Mouse (Mus musculus) midbrain, embryonic 11.5 days (tissue): ENCODE results near the gene Ypel3. TPM values are rescaled to one million over a fixed set of nuclear protein-coding genes. Genes with fewer than 3 reads are reported as not detected.

Experiments
- ATAC-seq: fragments of 200-750 bp; cut with Nextera tagmentation; 2 replicates; pipeline ENCODE4 v1.8.0; 2017; ENCODE audit warnings: moderate TSS enrichment, moderate library complexity; ENCODE audit not compliant: low FRiP score
- DNase-seq: peaks from one replicate; pipeline ENCODE4 v3.0.0; 2015; ENCODE audit warnings: low spot score; ENCODE audit errors: missing footprints
- H3K27ac ChIP-seq: fragments of 300-500 bp; sonication (generic); 2 replicates; pipeline ENCODE4 v1.5.1; 2014; ENCODE audit warnings: low read depth, low read length
- H3K27me3 ChIP-seq: fragments of 300-500 bp; sonication (generic); 2 replicates; pipeline ENCODE4 v1.6.1; 2014; ENCODE audit warnings: mild to moderate bottlenecking, low read length, moderate library complexity, mixed read lengths; ENCODE audit not compliant: control insufficient read depth, insufficient read depth
- H3K36me3 ChIP-seq: fragments of 300-500 bp; sonication (generic); 2 replicates; pipeline ENCODE4 v1.6.1; 2014; ENCODE audit warnings: mild to moderate bottlenecking, low read length, moderate library complexity, mixed read lengths; ENCODE audit not compliant: control insufficient read depth, insufficient read depth
- H3K4me1 ChIP-seq: fragments of 300-500 bp; sonication (generic); 2 replicates; pipeline ENCODE4 v1.6.1; 2014; ENCODE audit warnings: low read length; ENCODE audit not compliant: control insufficient read depth, insufficient read depth
- H3K4me2 ChIP-seq: fragments of 300-500 bp; sonication (generic); 2 replicates; pipeline ENCODE4 v1.6.1; 2014; ENCODE audit warnings: mild to moderate bottlenecking, moderate library complexity
- H3K4me3 ChIP-seq: fragments of 300-500 bp; sonication (generic); 2 replicates; pipeline ENCODE4 v1.5.1; 2014; ENCODE audit warnings: low read depth, low read length
- H3K9ac ChIP-seq: fragments of 300-500 bp; sonication (generic); 2 replicates; pipeline ENCODE4 v1.6.1; 2014; ENCODE audit warnings: low read length
- H3K9me3 ChIP-seq: fragments of 300-500 bp; sonication (generic); 2 replicates; pipeline ENCODE4 v1.6.1; 2016; ENCODE audit warnings: low read length; ENCODE audit not compliant: control insufficient read depth
- WGBS: fragments of 180-500 bp; shearing (Covaris S2); extraction: QIAGEN DNeasy Blood & Tissue Kit; methylation state at CpG from one replicate; pipeline ENCODE4 v1.1.7; 2014; 5-methylcytosine and 5-hydroxymethylcytosine counted together
- polyA plus RNA-seq: library from polyadenylated mRNA; unstranded; fragments of >200 nt; fragmentation: Nextera tagmentation; extraction: Ambion mirVana; gene quantifications from 2 replicates; pipeline ENCODE4 v1.2.1, GENCODE M21; 2014

Gene Ypel3
- polyA plus RNA-seq, 1 experiment from 2014 or later, result 91.5 TPM

DNA sequence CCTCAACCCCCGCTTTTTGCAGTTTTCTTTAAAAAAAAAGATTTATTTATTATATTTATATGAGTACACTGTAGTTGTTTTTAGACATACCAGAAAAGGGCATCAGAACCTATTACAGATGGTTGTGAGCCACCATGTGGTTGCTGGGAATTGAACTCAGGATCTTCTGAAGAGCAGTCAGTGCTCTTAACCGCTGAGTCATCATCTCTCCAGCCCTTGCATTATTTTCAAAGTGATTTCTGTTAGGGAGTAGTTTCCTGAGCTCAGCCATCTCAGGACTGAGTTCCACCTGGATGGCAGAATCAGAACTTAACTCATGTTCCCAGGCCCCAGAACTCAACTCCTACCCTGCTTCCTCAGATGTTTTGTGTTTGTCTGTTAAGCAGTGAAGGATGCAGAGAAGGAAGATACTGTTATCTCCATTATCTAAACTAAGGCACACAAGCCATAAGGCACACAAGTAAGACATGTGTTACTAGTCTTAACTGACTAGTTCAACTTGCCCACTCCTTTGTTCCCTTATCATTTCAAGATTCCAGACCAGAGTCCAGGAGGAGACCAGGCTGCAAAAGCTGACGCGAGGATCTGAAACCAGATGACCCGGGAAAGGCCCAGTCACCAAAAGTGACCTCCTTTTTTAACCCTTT, 33.1 kb downstream of the Ypel3 start:
- no peaks in the 10 kb centered on the region for H3K36me3 ChIP-seq
- H3K4me2 ChIP-seq, result peak overlapping the region; percentile 87; the same call in 1 of the 2 replicates
- no peaks in the 10 kb centered on the region for H3K9me3 ChIP-seq
- WGBS, result 74% methylated on average over 5 of the region's 5 CpGs
- H3K27ac ChIP-seq, result no peak overlapping the region
- peak; percentile 84 for DNase-seq
- H3K27me3 ChIP-seq, result no peaks in the 10 kb centered on the region
- H3K9ac ChIP-seq, result peak overlapping the region; percentile 88
- ATAC-seq, result no peak
- H3K4me1 ChIP-seq, result peaks cover 15% of the 10 kb centered on the region
- no peak overlapping the region for H3K4me3 ChIP-seq

- Histone ChIP-seq H3K9ac (no peak overlapping the region), H3K4me1 (no peaks in the 10 kb centered on the region), H3K4me2 (no peak overlapping the region), H3K9me3 (no peaks in the 10 kb centered on the region), H3K27me3 (no peaks in the 10 kb centered on the region; the same call in 1 of the 2 replicates), H3K36me3 (no peaks in the 10 kb centered on the region), H3K27ac (no peak overlapping the region), H3K4me3 (no peak overlapping the region)
- 62% methylated on average over 8 of the region's 8 CpGs for WGBS
- DNase-seq (no peak), ATAC-seq (no peak)
Measured at GRCm38 (mm10) chr7:126815726-126816222, 39.0 kb downstream of the Ypel3 start.

DNA sequence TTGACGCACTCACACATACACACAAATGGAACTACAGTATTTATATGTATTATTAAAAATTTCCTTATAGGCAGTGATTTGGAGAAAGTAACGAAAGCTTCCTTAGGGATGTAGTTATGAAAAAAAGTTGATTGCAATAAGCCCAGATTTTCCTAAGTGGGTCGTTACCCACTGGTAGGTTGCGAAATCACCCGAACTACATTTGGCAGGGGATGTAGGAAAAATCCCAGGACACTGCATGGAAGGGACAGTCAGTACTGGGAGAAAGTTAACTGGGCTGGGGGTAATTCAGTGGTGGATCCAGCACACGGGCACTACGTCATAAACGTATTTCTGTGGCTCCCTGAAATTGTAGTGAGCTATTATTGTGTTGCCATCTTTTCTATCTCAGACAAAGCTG, 39.7 kb downstream of the Ypel3 start:
- H3K4me1 ChIP-seq, result no peaks in the 10 kb centered on the region
- 94% methylated on average over 8 of the region's 8 CpGs for WGBS
- DNase-seq, result no peak
- H3K9me3 ChIP-seq, result no peaks in the 10 kb centered on the region
- ATAC-seq, result no peak
- no peaks in the 10 kb centered on the region for H3K36me3 ChIP-seq
- no peak overlapping the region for H3K9ac ChIP-seq
- no peak overlapping the region for H3K4me3 ChIP-seq
- no peak overlapping the region for H3K4me2 ChIP-seq
- H3K27me3 ChIP-seq, result no peaks in the 10 kb centered on the region; the same call in 1 of the 2 replicates
- no peak overlapping the region for H3K27ac ChIP-seq

DNA sequence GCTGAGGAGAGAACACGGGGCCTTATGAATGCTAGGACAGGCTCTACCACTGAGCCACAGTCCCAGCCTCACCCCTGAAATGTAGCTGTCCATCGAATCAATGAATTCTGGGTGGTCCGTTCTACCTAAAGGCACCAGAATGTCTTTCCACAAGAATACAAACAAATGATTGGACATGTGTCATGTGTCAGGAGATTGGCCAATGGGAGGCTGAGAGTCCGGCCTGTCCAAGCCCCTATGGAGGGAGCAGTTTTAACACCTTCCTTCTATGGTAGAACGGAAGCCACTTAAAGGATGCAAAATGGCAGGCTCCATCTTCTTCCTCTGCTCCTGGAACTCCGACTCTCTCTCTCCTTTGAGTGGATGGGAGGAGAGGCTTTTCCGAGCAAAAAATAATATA, 40.8 kb downstream of the Ypel3 start:
- no peak overlapping the region for H3K4me3 ChIP-seq
- no peaks in the 10 kb centered on the region for H3K36me3 ChIP-seq
- H3K27ac ChIP-seq, result no peak overlapping the region
- H3K9ac ChIP-seq, result no peak overlapping the region
- H3K4me2 ChIP-seq, result no peak overlapping the region
- DNase-seq (no peak), ATAC-seq (no peak)
- peaks cover 2% of the 10 kb centered on the region for H3K27me3 ChIP-seq
- no peaks in the 10 kb centered on the region for H3K9me3 ChIP-seq
- peaks cover 6% of the 10 kb centered on the region for H3K4me1 ChIP-seq
- 83% methylated on average over 7 of the region's 7 CpGs for WGBS

DNA sequence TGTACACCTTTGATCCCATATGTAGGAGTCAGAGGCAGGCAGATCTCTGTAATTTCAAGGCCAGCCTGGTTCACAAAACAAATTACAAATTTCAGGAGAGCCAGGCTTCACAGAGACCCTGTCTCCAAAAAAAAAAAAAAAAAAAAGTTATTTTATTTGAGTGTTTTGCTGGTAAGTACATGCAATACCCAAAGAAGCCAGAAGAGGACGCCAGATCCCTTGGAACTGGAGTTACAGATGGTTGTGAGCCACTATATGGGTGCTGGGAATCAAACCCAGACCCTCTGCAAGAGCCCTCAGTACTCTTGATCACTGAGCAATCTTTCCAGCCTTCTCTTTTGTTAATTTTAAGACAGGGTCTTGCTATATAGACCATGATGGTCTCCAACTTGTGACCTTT, 42.1 kb downstream of the Ypel3 start:
- H3K36me3 ChIP-seq, result no peaks in the 10 kb centered on the region
- WGBS, result 32% methylated on average over 1 of the region's 1 CpGs
- H3K27me3 ChIP-seq, result peaks cover 2% of the 10 kb centered on the region
- ATAC-seq (no peak), DNase-seq (peak; percentile 45)
- no peak overlapping the region for H3K4me2 ChIP-seq
- H3K27ac ChIP-seq, result no peak overlapping the region
- no peaks in the 10 kb centered on the region for H3K9me3 ChIP-seq
- peaks cover 11% of the 10 kb centered on the region for H3K4me1 ChIP-seq
- no peak overlapping the region for H3K4me3 ChIP-seq
- no peak overlapping the region for H3K9ac ChIP-seq

DNA sequence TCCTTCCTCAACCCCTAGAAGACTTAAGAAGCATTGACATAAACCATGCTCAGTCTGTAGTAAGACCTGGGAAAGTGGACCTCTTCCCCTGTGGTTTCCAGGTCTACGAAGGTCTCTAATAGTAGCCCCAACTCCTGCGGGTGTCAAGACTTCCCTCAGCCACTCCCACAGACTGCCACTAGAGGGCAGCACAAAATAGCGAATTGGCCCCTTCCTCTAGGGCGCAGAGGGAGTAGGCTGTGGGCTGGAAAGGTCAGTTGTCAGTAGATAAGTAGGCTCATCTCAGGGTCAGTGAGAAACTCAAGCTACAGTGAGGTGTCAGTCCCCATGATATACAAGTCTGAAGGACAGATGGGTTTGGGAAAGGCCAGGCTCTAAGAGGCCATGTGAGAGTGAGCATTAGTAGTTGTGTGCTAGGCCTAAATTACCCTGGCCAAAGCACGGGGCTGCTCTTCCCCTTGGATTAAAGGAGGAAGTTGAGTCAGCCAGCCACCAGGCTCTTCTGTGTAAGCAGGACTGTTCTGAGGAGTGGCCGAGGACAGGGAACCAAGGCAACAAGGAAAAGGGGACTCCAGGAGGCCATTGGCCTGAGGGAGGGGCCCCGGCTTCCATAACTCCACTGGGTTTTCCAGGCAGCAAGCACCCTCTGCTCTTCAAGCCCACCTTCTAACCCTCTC, 45.2 kb downstream of the Ypel3 start:
- no peaks in the 10 kb centered on the region for H3K36me3 ChIP-seq
- no peak overlapping the region for H3K4me3 ChIP-seq
- peak overlapping the region; percentile 73 for H3K9ac ChIP-seq
- H3K27me3 ChIP-seq, result peaks cover 2% of the 10 kb centered on the region
- no peak overlapping the region for H3K4me2 ChIP-seq
- 26% methylated on average over 7 of the region's 7 CpGs for WGBS
- H3K27ac ChIP-seq, result no peak overlapping the region
- DNase-seq (peak; percentile 99), ATAC-seq (peak; percentile 51; the same call in 1 of the 2 replicates)
- peaks cover 11% of the 10 kb centered on the region for H3K4me1 ChIP-seq
- H3K9me3 ChIP-seq, result no peaks in the 10 kb centered on the region

- peak overlapping the region; percentile 53 for H3K4me3 ChIP-seq
- no peaks in the 10 kb centered on the region for H3K9me3 ChIP-seq
- 14% methylated on average over 9 of the region's 9 CpGs for WGBS
- peaks cover 2% of the 10 kb centered on the region; the same call in 1 of the 2 replicates for H3K27me3 ChIP-seq
- peaks cover 11% of the 10 kb centered on the region for H3K4me1 ChIP-seq
- peak; percentile 89 for DNase-seq
- H3K27ac ChIP-seq, result no peak overlapping the region
- peak overlapping the region; percentile 69 for H3K4me2 ChIP-seq
- peak overlapping the region; percentile 73 for H3K9ac ChIP-seq
- no peaks in the 10 kb centered on the region for H3K36me3 ChIP-seq
- peak; percentile 14; the same call in 1 of the 2 replicates for ATAC-seq
Measured at GRCm38 (mm10) chr7:126822741-126823140, 46.0 kb downstream of the Ypel3 start.

GRCm38 (mm10) chr7:126823202-126823711, 46.5 kb downstream of the Ypel3 start:
- peak overlapping the region; percentile 69 for H3K4me2 ChIP-seq
- H3K9me3 ChIP-seq, result no peaks in the 10 kb centered on the region
- peak; percentile 90 for DNase-seq
- H3K4me3 ChIP-seq, result peak overlapping the region; percentile 53
- ATAC-seq, result peak; percentile 85
- H3K4me1 ChIP-seq, result peaks cover 11% of the 10 kb centered on the region
- no peaks in the 10 kb centered on the region for H3K36me3 ChIP-seq
- peaks cover 2% of the 10 kb centered on the region; the same call in 1 of the 2 replicates for H3K27me3 ChIP-seq
- no peak overlapping the region for H3K27ac ChIP-seq
- under 1% methylated on average over 16 of the region's 19 CpGs for WGBS
- H3K9ac ChIP-seq, result peak overlapping the region; percentile 73

DNA sequence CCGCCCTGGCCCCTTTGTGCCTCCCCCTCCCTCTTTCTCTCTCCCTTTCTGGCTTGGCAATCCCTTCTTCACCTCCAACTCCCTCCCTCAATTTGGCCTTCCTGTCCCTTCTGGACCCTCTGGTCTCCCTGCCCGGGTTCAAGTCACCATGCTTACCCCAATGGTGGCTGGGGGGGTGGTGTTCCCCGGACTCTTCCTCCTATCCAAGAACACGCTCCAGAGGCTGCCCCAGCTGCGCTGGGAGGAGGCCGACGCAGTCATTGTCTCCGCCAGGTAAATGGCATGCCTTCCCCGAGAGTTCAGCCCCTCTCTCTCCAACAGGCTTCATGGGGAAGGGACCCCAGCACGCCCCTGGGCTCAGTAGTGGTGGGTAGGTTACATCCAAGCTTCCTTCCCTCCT, 47.2 kb downstream of the Ypel3 start:
- peak overlapping the region; percentile 73 for H3K9ac ChIP-seq
- DNase-seq, result peak; percentile 86

More for the DNA sequence above, 47.2 kb downstream of the Ypel3 start:
- Histone ChIP-seq H3K27me3 (peaks cover 2% of the 10 kb centered on the region; the same call in 1 of the 2 replicates), H3K9me3 (no peaks in the 10 kb centered on the region), H3K4me1 (peaks cover 11% of the 10 kb centered on the region), H3K36me3 (no peaks in the 10 kb centered on the region), H3K4me2 (peak overlapping the region; percentile 69), H3K27ac (no peak overlapping the region; the same call in 1 of the 2 replicates), H3K4me3 (peak overlapping the region; percentile 53)
- WGBS, result 12% methylated on average over 10 of the region's 10 CpGs
- no peak for ATAC-seq
